Mouse (Mus musculus) cerebellum, adult 11-12 months (tissue): ENCODE measurements around the gene Vtn.

Experiments
- DNase-seq: peaks from one replicate; pipeline ENCODE4 v3.0.0; 2022

Gene Vtn

DNA sequence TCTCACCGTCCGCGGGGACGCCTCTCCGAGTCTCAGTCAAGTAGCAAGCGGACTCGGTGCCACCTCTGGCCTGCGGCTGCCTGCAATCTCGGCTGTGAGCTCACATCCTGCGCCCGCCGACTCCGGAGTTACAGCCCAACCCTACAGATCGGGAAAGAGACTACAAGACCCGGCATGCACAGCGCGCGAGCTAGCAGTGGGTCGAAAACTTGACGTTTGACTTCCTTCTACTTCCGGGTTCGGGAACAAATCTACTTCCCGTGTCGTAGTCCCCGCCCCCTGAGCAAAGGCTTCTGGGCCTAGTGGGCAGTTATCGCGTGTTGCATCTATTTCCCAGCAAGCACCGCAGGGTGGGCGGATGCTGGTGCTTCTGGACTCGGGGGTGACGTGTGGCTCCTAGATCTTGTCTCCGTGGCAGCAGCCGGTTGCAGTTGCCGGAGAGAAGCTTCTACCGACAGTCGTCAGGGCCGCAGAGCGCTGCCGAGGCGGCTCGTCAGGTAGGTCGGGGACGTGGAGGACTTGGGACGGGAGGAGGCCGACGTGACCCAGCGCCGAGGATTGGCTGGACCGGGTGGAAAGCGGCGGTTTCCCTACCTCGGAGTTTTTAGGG lies 37.3 kb downstream of the Vtn start, which contains the start of the genes Tnfaip1 and Ift20:
Gene Tnfaip1 (minus strand): TSS at position 253 of the 610 bp plus-strand sequence.
Gene Ift20 (plus strand): TSS at position 282 of the 610 bp plus-strand sequence.
- peak; percentile 98 for DNase-seq

DNA sequence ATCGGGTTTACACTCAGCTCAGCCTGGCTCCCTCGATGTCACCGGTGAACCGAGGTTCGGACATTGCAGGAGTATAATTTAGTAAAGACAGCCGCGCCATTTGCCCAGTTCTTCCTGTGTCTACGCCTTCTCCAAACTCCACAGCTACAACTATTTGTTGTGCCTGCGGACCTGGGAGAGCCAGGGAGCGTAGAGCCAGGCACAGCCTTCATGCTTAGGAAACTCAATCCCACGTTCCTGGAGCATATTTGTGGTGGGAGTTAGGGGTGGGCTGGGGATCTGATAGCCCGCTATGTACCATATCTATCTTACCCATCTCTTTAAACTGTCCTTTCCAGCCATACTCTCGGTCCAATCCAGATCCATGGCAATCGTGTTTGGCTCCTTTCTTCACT lies 37.8 kb downstream of the Vtn start:
- no peak for DNase-seq

GRCm38 (mm10) chr11:78540358-78540757 lies 41.5 kb downstream of the Vtn start:
- no peak for DNase-seq

- DNase-seq, result no peak
These were observed 45.7 kb downstream of the Vtn start for GRCm38 (mm10) chr11:78544449-78545111.

DNA sequence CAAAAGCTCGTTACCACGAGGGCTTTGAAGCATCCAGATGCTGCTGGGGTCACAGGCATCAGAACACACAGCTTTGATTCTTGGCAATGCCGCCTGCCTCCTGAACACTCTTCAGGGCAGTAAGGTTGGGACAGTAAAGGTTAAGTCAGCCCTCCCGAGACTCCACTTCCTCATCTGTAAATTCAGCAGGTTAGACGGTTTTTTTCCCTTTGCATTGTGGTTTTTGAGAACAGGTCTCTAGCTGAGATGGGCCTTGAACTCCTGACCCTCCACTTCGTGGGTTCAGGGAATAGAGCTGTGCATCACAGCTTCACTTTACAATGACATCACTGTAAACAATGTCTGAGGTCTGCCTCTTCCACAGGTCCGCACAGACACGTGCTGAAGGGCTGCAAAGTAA lies 46.3 kb downstream of the Vtn start:
- DNase-seq, result no peak

GRCm38 (mm10) chr11:78547718-78548460 lies 49.0 kb downstream of the Vtn start:
- DNase-seq, result no peak

- no peak for DNase-seq
These were observed 50.6 kb downstream of the Vtn start for GRCm38 (mm10) chr11:78549491-78549987.

DNA sequence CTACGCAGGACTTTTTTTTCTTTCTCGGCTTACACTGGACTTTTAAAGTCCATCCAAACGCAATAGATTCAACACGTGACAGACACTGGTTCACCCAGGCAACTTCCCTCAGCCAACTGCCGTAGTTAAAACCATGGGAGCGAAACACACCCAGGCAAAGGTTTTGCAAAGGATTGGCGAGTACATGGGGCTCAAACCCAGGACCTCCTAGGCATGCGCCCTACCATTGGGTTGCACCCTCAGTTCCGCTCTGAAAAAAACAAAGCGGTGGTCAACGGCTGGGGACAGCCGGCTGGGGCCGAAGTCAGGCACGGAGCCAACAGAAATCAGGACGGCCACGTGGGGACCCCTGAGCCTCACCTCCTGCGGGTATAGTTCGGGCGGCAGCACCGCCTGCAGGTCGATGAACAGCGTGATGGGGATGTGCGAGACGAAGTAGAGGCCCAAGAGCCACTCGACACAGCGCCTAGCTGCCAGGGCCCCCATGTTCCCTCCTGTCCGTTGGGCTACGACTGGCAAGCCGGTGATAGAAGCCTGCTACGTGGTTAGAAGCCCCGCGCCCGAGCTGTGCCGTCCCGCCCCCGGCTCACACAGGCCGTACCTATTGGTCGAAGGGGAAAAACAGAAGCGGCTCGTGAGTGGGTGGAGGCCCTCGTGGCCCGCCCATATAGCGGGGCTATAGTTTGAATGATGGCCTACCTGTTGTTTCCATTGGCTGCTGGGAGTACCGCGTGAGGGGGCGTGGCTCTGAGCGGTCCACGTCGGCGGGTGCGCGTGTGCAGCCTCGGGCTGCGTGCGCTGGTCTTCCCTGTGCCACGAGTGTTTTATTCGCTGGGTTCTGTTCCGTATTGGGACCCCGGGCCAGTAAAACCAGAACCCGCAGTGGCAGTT lies 51.5 kb downstream of the Vtn start, which contains the start of gene Tmem97:
Gene Tmem97 (minus strand): TSS at position 610 of the 891 bp plus-strand sequence.
- peak; percentile 97 for DNase-seq

DNA sequence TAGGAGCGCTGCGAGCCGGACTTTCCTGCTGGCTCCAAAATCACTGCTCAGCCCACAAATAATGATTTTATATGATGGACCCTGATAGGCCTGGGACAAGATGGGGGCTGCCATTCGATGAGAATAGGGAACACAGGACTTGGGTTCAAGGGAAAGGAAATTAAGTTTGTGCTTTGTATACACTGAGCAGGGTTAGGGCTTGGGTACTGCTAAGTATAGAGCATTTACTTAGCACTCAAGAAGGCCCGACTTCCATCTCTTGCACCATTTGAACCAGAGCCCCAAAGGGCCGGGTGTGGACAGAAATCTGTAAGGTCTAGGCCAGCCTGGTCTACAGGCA lies 52.1 kb downstream of the Vtn start:
- no peak for DNase-seq
